Mouse (Mus musculus): ENCODE measurements around the gene Dpp7.

Gene Dpp7

GRCm38 (mm10) chr2:25365091-25365761 is 9.1 kb upstream of the Dpp7 start, which contains the start of gene Uap1l1:
TSS of gene Uap1l1 (minus strand) at chr2:25365682.
- peak; percentile 88 to 90 for DNase-seq

DNA sequence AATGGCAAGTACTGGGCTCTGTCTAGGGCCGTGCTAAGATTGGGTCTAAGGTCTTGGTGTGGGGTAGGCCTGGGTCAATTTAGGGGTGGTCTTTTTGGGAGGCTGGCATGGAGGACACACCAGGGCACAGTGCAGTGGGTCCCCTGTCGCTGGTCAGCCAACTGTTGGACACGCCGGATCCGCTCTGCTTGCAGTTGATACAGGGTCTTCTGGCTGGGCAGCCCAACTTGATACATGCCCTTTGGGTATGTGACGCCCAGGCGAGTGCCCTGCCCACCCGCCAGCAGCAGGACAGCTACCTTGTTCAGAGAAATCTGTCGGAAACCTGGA is 8.6 kb upstream of the Dpp7 start:
- DNase-seq: no peak

- no peak for DNase-seq
Observed at GRCm38 (mm10) chr2:25364313-25364712, 8.2 kb upstream of the Dpp7 start.

DNA sequence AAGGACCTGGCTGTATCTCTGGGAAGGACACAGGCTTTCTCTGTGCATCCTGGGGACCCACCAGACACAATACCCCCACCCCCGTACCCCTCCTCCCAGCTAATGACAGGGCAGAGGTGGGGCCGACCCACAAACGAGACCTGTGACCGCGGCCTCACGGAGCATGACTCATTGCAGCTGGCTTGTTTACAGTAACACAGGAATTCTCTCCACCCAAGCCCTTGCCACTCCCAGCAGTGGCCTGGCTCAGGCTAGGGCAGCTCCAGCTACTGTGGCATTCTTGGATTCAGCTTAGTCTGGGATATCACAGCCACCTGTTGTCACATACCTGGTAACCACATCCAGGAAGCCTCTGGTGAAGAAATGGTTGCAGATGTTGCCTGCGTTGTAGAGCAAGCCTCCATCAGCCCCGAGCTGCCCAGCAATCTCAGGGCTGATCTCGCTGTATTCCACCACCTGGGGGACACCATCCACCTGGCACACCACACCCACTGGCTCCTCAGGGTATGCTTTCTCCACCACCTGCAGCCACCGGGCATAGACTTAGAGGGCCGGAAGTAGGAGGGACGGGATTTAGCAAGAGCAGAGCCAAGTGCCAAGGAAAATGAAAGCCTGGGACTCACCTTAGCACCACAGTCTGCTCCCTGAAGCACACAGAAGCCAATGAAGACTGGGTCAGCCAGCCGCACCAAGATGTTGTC is 7.5 kb upstream of the Dpp7 start:
- DNase-seq: peak; percentile 69 to 76

DNA sequence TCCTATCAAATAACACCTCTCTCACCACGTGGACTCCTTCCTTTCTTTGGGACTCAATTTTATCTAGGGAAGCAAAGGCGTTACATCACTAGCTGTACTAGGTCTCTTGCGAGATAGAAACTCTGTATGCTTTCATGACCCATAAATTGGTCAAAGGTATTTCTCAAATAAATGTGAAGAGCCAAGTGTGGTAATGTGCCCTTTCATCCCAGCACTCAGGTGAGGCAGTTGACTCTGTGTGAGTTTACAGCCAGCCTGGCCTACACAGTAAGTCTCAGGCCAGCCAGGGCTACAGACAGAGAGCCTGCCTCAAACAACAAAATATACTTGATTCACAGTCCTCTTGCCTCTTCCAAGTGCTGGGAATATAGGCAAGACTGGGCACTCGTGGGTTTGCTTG is 3.7 kb upstream of the Dpp7 start:
- no peak for DNase-seq

DNA sequence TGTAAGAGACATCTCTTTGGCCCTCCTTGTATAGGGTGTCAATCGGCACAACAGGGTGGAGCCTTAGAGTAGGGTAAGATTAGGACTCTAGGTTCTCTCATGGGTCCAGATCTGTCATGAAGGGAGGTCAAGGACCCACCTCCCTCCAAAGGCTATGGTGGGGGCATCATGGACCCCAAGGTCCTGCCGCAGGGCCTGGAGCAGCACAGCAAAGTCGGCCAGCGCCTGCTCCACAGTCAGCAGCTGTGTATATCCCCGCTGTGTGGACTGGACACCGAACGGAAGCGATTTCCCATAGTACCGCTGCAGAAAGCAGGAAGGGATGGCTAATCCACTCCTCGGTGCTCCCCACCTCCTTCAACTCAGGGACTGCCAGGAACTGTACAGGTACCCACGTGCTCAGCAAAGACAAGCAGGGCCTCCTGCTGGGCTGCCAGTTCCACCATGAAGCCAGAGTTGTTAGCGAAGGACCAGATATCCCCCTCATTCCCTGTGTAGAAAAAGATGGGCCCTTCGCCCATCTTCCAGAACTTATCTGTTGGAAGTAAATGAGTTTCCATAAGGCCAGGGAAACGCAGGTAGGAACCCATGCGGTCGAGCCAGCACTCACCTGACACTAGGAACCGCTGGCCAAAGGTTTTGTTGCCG is 616 bp downstream of the Dpp7 start:
- DNase-seq: no peak

- no peak for DNase-seq
Observed at GRCm38 (mm10) chr2:25354211-25354610, 1.9 kb downstream of the Dpp7 start.

- DNase-seq: no peak
Observed at GRCm38 (mm10) chr2:25350701-25351100, 5.5 kb downstream of the Dpp7 start.

DNA sequence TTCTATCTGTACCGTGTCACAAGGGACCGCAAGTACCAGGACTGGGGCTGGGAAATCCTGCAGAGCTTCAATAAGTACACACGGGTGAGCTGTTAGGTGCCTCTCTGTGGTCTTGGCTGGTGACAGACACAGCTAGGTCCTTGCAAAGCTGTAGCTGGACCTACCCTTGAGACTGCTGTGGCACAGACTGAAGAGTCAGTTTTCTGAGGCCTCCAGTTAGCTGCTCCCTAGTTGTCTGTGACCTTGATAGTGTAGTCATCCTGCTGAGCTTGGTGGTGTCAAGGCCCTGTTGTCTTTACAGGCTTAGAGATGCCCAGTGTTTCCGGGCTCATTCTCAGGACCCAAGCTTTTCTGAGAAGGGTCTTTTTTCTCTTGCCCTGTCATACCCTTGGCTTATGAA is 6.7 kb downstream of the Dpp7 start:
- DNase-seq: no peak

DNA sequence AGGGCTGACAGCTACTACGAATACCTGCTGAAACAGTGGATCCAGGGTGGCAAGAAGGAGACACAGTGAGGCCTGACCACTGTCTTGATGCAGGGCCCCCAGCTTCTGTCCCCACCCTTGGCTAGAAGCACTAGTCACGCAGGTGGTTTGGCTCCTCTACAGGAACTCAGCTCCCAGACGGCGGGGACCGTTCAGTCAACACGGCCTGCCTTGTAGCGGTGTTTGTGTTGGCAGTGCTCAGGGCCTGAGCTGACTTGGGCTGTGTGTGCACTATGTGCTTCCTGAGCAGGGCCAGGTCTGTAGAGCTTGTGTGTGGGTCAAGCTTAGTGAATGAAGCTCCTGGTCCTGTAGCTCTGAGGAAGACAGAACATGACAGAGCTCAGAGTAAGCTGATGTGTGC is 8.0 kb downstream of the Dpp7 start:
- peak; percentile 41 to 51 for DNase-seq

GRCm38 (mm10) chr2:25338303-25338702 is 17.9 kb downstream of the Dpp7 start:
- peak; percentile 43 to 55 for DNase-seq

DNA sequence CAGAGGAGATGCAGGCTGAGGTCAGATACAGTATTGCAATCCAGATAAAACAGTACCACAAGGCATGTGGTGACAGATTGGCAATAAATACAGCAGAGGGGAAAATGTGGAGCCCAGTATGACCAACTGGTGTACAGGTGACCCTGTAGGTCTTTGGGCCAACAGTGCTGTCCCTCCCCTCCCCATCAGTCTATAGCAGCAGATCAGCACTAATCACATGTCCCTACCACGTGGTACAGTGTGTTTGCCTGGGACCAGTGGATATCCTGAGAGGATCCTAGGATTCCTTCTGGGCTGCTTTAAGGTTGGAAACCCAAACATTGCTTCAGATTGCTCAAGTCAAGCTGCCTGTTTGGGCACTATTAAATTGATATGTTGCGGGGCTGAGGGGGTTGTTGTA is 22.6 kb downstream of the Dpp7 start:
- no peak for DNase-seq

DNA sequence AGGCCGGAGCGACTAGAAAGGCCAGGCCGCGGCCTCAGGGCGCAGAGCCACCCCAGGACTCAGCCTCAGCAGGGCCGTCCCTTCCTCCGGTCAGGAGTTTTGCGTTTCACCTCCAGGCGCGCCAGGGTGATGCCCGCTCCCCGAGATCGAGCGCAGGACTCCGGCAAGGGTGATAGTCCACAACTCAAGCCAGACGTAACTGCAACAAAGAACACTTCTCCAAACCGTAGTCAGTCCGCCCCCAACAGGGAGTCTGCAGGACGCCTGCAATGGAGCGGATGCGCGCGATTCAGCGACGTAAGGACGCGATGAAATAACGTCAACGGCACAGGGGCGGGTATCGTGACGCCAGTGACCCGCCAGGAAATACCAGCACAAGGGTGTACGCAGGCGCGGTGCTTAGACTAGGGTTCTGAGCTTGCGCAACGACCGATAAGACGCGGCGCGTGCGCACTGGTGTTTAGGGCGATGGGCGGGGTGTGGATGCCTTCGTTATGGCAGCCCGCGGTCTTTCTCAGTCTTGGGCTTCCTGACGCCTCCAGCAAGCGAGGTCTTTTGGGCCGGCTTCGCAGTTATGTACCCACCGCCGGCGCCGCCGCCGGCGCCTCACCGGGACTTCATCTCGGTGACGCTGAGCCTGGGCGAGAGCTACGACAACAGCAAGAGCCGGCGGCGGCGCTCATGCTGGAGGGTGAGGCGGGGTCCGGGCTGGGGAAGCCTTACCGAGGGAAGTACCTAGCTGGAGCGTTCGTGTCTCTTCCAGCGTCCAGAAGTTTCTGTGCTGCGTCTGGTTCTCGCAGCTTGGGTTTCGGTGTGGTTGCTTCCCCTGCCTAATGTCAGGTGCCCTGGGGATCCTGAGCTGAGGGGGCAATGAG is 23.6 kb downstream of the Dpp7 start, which contains the start of gene Man1b1:
Man1b1 (plus strand) TSS at position 53 of the 875 bp plus-strand sequence.
- DNase-seq: peak; percentile 99

GRCm38 (mm10) chr2:25331470-25331869 is 24.7 kb downstream of the Dpp7 start:
- no peak for DNase-seq

- peak in 1 of 2 experiments; percentile 26 for DNase-seq
Observed at GRCm38 (mm10) chr2:25328440-25328839, 27.7 kb downstream of the Dpp7 start.

DNA sequence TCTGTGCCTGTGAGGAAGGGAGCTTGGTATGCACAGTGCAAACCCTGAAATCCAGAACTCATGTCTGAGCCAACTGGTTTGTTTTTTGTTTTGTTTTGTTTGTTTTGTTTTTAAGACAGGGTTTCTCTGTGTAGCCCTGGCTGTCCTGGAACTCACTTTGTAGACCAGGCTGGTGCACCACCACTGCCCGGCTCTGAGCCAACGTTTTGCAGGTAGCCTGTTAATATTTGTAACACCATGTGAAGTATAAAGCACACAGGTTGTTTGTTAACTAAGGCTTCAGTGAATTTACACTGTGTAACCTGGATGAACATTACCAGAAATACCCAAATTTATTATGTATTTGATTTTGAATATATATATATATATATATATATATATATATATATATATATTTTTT is 30.1 kb downstream of the Dpp7 start:
- DNase-seq: no peak

- DNase-seq: no peak
Observed at GRCm38 (mm10) chr2:25320084-25320483, 36.1 kb downstream of the Dpp7 start.

DNA sequence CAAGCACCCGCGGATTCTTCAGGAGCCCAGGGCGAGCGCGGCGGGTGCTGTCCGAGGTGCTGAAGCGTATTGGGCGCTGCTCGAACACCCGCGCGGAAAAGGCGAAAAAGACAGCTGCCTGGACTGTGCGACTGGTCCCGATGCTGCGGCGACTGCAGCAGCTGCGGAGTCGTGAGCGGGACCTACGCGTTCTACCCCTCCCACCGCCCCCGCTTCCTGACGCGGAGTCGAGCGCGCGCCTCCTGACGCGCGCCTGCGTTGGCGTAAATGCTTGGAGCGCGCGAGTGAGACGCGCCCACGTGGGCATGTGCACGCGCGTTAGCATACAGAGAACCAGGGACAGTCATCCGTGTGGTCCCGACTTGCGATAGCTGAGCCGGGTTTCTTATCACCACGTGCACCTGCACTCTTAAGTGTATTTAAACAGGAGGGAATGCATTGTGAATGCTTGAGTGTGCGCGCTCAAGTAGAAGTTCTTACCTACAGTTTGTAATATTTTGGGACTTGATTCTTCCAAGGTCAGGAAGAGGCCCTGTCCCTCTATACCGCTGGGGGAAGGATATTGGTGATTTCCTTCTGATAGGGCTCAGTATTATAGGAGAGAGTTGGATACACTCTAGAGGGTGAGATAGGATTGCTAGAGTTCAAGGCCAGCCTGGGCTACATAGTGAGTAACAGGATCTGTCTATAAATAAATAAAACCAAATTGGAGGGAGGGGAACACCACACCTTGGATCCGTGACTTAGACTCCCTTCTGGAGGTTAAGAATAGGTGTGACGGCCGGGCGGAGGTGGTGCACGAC is 37.0 kb downstream of the Dpp7 start, which contains the start of gene Grin1:
Grin1 (minus strand) TSS at position 217 of the 803 bp plus-strand sequence.
- peak; percentile 16 to 21 for DNase-seq

DNA sequence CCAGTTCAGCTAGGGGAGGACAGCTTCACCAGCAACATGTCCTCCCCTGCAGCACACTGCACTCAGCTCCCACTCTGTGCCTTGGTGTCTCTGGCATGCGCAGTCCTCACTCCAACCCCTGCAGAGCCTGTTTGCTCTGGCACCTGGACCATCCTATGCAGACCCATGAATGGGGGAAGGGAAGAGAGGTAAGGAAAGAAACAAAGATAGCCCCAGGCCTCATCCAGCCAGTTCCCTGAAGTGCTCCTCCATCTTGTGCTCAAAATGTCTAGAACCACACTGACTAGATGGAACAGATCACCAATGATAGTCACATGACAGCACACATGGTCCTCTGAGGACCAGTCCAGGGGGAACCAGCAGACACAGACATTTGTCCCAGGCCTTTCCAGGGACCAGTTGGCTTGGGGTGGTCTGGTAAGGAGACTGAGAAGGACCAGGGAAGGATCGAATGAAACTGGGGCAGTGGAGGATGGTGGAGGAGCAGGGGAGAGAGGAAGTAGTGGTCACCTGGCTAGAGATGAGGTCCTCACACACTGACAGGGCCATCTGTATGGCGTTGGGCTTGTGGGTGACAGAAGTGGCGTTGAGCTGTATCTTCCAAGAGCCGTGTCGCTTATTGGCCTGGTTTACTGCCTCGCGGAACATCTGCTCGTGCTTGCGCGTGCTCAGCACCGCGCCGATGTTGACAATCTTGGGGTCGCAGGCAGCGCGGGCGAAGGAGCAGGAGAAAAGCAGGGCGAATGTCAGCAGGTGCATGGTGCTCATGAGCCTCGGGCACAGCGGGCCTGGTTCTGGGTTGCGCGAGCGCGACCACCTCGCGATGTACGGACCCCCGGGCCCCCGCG is 37.8 kb downstream of the Dpp7 start:
- no peak for DNase-seq

- no peak for DNase-seq
Observed at GRCm38 (mm10) chr2:25311491-25311891, 44.7 kb downstream of the Dpp7 start.

- DNase-seq: no peak
Observed at GRCm38 (mm10) chr2:25310969-25311368, 45.2 kb downstream of the Dpp7 start.

Data from lung, adult 18-20 months (tissue).